Mouse (Mus musculus): ENCODE measurements around the gene Rad9a. TPM values are rescaled to one million over a fixed set of nuclear protein-coding genes. Genes with fewer than 3 reads are reported as not detected.

Rad9a gene
- polyA plus RNA-seq, 1 experiment = 27.2 TPM

GRCm38 (mm10) chr19:4230415-4230814 lies 29.0 kb upstream of the Rad9a start:
- H3K4me1 ChIP-seq (ENCODE audit: control insufficient read depth, insufficient read depth, low read length) = peaks cover 24% of the 10 kb centered on the region

GRCm38 (mm10) chr19:4229451-4230076 lies 28.1 kb upstream of the Rad9a start:
- no peak overlapping the region for H3K4me3 ChIP-seq (ENCODE audit: insufficient read depth, low read length)
- H3K27ac ChIP-seq (ENCODE audit: insufficient read depth, low read depth, low read length) = no peak overlapping the region
- peaks cover 24% of the 10 kb centered on the region for H3K4me1 ChIP-seq (ENCODE audit: control insufficient read depth, insufficient read depth, low read length)
- no peak for TF ChIP-seq POLR2A (IDR thresholded peaks at IDR 0.05; ENCODE audit: borderline replicate concordance, low read depth, low read length)
- TF ChIP-seq CTCF (IDR thresholded peaks at IDR 0.05; ENCODE audit: low read depth, low read length) = no peak

More at GRCm38 (mm10) chr19:4230415-4230814, 29.0 kb upstream of the Rad9a start:
- TF ChIP-seq CTCF (IDR thresholded peaks at IDR 0.05; ENCODE audit: low read depth, low read length) (no peak), POLR2A (IDR thresholded peaks at IDR 0.05; ENCODE audit: borderline replicate concordance, low read depth, low read length) (no peak)
- H3K4me3 ChIP-seq (ENCODE audit: insufficient read depth, low read length) = no peak overlapping the region
- peak overlapping the region; percentile 93 for H3K27ac ChIP-seq (ENCODE audit: insufficient read depth, low read depth, low read length)

- Histone ChIP-seq H3K4me1 (ENCODE audit: control insufficient read depth, insufficient read depth, low read length) (peaks cover 24% of the 10 kb centered on the region), H3K27ac (ENCODE audit: insufficient read depth, low read depth, low read length) (no peak overlapping the region), H3K4me3 (ENCODE audit: insufficient read depth, low read length) (no peak overlapping the region)
- no peak for TF ChIP-seq POLR2A (IDR thresholded peaks at IDR 0.05; ENCODE audit: borderline replicate concordance, low read depth, low read length)
- TF ChIP-seq CTCF (IDR thresholded peaks at IDR 0.05; ENCODE audit: low read depth, low read length) = no peak
Measured at GRCm38 (mm10) chr19:4228891-4229290, 27.4 kb upstream of the Rad9a start.

- Histone ChIP-seq H3K4me1 (ENCODE audit: control insufficient read depth, insufficient read depth, low read length) (peaks cover 23% of the 10 kb centered on the region), H3K27ac (ENCODE audit: insufficient read depth, low read depth, low read length) (no peak overlapping the region), H3K4me3 (ENCODE audit: insufficient read depth, low read length) (no peak overlapping the region)
- TF ChIP-seq POLR2A (IDR thresholded peaks at IDR 0.05; ENCODE audit: borderline replicate concordance, low read depth, low read length) (no peak), CTCF (IDR thresholded peaks at IDR 0.05; ENCODE audit: low read depth, low read length) (peak; percentile 70)
Measured at GRCm38 (mm10) chr19:4227894-4228678, 26.6 kb upstream of the Rad9a start.

- Histone ChIP-seq H3K27ac (ENCODE audit: insufficient read depth, low read depth, low read length) (no peak overlapping the region), H3K4me1 (ENCODE audit: control insufficient read depth, insufficient read depth, low read length) (peaks cover 20% of the 10 kb centered on the region), H3K4me3 (ENCODE audit: insufficient read depth, low read length) (no peak overlapping the region)
- TF ChIP-seq POLR2A (IDR thresholded peaks at IDR 0.05; ENCODE audit: borderline replicate concordance, low read depth, low read length) (no peak), CTCF (IDR thresholded peaks at IDR 0.05; ENCODE audit: low read depth, low read length) (no peak)
Measured at GRCm38 (mm10) chr19:4227446-4227845, 26.0 kb upstream of the Rad9a start.

- no peak for TF ChIP-seq CTCF (IDR thresholded peaks at IDR 0.05; ENCODE audit: low read depth, low read length)
- no peak for TF ChIP-seq POLR2A (IDR thresholded peaks at IDR 0.05; ENCODE audit: borderline replicate concordance, low read depth, low read length)
- Histone ChIP-seq H3K4me1 (ENCODE audit: control insufficient read depth, insufficient read depth, low read length) (peaks cover 25% of the 10 kb centered on the region), H3K27ac (ENCODE audit: insufficient read depth, low read depth, low read length) (no peak overlapping the region), H3K4me3 (ENCODE audit: insufficient read depth, low read length) (no peak overlapping the region)
Measured at GRCm38 (mm10) chr19:4226779-4227178, 25.3 kb upstream of the Rad9a start.

GRCm38 (mm10) chr19:4222165-4222564 lies 20.7 kb upstream of the Rad9a start:
- Histone ChIP-seq H3K4me1 (ENCODE audit: control insufficient read depth, insufficient read depth, low read length) (peaks cover 22% of the 10 kb centered on the region), H3K4me3 (ENCODE audit: insufficient read depth, low read length) (no peak overlapping the region), H3K27ac (ENCODE audit: insufficient read depth, low read depth, low read length) (no peak overlapping the region)
- no peak for TF ChIP-seq CTCF (IDR thresholded peaks at IDR 0.05; ENCODE audit: low read depth, low read length)
- no peak for TF ChIP-seq POLR2A (IDR thresholded peaks at IDR 0.05; ENCODE audit: borderline replicate concordance, low read depth, low read length)

GRCm38 (mm10) chr19:4220957-4221743 lies 19.7 kb upstream of the Rad9a start:
- TF ChIP-seq CTCF (IDR thresholded peaks at IDR 0.05; ENCODE audit: low read depth, low read length) = no peak
- TF ChIP-seq POLR2A (IDR thresholded peaks at IDR 0.05; ENCODE audit: borderline replicate concordance, low read depth, low read length) = no peak
- Histone ChIP-seq H3K4me3 (ENCODE audit: insufficient read depth, low read length) (no peak overlapping the region), H3K4me1 (ENCODE audit: control insufficient read depth, insufficient read depth, low read length) (peaks cover 23% of the 10 kb centered on the region), H3K27ac (ENCODE audit: insufficient read depth, low read depth, low read length) (no peak overlapping the region)

GRCm38 (mm10) chr19:4220416-4220815 lies 19.0 kb upstream of the Rad9a start:
- H3K27ac ChIP-seq (ENCODE audit: insufficient read depth, low read depth, low read length) = no peak overlapping the region
- no peak overlapping the region for H3K4me3 ChIP-seq (ENCODE audit: insufficient read depth, low read length)
- no peak for TF ChIP-seq POLR2A (IDR thresholded peaks at IDR 0.05; ENCODE audit: borderline replicate concordance, low read depth, low read length)
- no peak for TF ChIP-seq CTCF (IDR thresholded peaks at IDR 0.05; ENCODE audit: low read depth, low read length)
- peaks cover 26% of the 10 kb centered on the region for H3K4me1 ChIP-seq (ENCODE audit: control insufficient read depth, insufficient read depth, low read length)

Data from bone marrow macrophage, adult 2 months (primary cell).